Mouse (Mus musculus) thymus, adult 2 months (tissue): ENCODE measurements around the gene Bahcc1. TPM values are rescaled to one million over a fixed set of nuclear protein-coding genes. Genes with fewer than 3 reads are reported as not detected.

Experiments used
- DNase-seq: peaks from one replicate; pipeline ENCODE4 v3.0.0; 2021
- H3K27ac ChIP-seq: fragments of 200-500 bp; 2 replicates; pipeline ENCODE4 v1.5.1; 2012; ENCODE audit warnings: low read length, control low read depth; ENCODE audit not compliant: control insufficient read depth, insufficient read depth
- H3K27me3 ChIP-seq: fragments of 200-500 bp; 2 replicates; pipeline ENCODE4 v1.6.1; 2012; ENCODE audit warnings: mild to moderate bottlenecking, low read length, moderate library complexity, mixed read lengths; ENCODE audit not compliant: control insufficient read depth, insufficient read depth
- H3K36me3 ChIP-seq: fragments of 200-500 bp; 2 replicates; pipeline ENCODE4 v1.6.1; 2012; ENCODE audit warnings: mild to moderate bottlenecking, low read length, moderate library complexity; ENCODE audit not compliant: control insufficient read depth, insufficient read depth
- H3K4me1 ChIP-seq: fragments of 200-500 bp; replicated peaks from 2 replicates; pipeline ENCODE4 v1.6.1; 2012; ENCODE audit warnings: low read length; ENCODE audit not compliant: control insufficient read depth, insufficient read depth
- H3K4me3 ChIP-seq: fragments of 200-500 bp; 2 replicates; pipeline ENCODE4 v1.5.1; 2012; ENCODE audit warnings: mild to moderate bottlenecking, low read length, control low read depth, moderate library complexity; ENCODE audit not compliant: control insufficient read depth, insufficient read depth
- CTCF ChIP-seq: fragments of 200-500 bp; IDR thresholded peaks from 2 replicates; pipeline ENCODE4 v1.5.1; 2012; ENCODE audit warnings: mild to moderate bottlenecking, control low read depth, low read length, moderate library complexity, borderline replicate concordance; ENCODE audit not compliant: control insufficient read depth, poor library complexity, insufficient read depth; ENCODE audit errors: extremely low read depth
- POLR2A ChIP-seq: fragments of 200-500 bp; IDR thresholded peaks from 2 replicates; pipeline ENCODE4 v1.6.1; 2012; ENCODE audit warnings: mild to moderate bottlenecking, low read length, control low read depth, moderate library complexity; ENCODE audit not compliant: control insufficient read depth, poor library complexity, insufficient read depth; ENCODE audit errors: extremely low read depth
- WGBS: fragments of 180-500 bp; shearing (Covaris S2); methylation state at CpG from one replicate; pipeline ENCODE4 v1.1.7; 2018; 5-methylcytosine and 5-hydroxymethylcytosine counted together
- polyA plus RNA-seq: library from polyadenylated mRNA; depleted of rRNA; stranded (reverse); fragments of >200 nt; gene quantifications from 2 replicates; pipeline ENCODE4 v1.2.3, GENCODE M21; 2012

The Bahcc1 gene
- polyA plus RNA-seq, 1 experiment = 11.0 TPM

DNA sequence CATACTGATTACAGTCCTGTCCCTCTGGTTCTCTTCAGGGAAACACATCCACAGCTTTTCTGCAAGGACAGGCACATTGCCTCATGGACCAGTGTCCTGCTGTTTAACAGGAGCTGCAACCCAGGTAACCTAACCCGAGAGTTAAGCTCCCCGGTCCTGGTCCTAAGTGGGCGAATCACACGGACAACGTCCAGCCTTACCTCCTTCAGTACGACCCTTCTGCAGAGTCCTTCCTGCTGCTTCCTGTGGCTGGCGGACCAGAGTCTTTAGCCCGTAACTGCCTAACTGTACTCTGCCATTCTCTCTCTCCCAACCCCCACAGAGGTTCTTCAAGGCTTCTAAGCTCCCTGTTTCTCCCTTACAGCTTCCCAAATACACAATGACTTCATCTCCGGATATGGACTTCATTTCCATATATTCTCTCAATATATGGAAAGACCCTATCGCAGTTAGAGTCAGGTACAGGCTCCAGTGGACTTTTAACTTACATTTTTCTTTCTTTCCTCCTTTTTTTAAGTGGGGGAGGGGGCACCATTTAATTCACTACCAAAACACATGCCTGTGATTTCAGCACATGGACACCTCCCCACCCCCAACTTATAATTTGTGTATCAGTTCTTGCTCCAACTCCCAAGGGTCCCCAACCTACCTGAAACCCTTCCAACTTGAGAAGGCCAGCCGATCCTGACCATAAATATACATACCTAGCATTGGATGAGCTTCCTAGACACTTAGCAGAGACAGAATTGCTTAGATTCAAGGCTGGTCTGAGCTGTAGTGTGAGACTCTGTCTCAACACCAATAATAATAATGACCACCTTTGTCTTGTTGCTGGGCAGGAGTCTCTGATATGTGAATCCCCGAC lies 11.6 kb upstream of the Bahcc1 start:
- TF ChIP-seq POLR2A = no peak
- TF ChIP-seq CTCF = no peak
- DNase-seq = no peak
- WGBS = 72% methylated on average over 12 of the region's 12 CpGs
- Histone ChIP-seq H3K4me3 (no peak overlapping the region), H3K27me3 (no peaks in the 10 kb centered on the region; the same call in 1 of the 2 replicates), H3K27ac (no peak overlapping the region), H3K4me1 (peaks cover 9% of the 10 kb centered on the region), H3K36me3 (no peaks in the 10 kb centered on the region)

DNA sequence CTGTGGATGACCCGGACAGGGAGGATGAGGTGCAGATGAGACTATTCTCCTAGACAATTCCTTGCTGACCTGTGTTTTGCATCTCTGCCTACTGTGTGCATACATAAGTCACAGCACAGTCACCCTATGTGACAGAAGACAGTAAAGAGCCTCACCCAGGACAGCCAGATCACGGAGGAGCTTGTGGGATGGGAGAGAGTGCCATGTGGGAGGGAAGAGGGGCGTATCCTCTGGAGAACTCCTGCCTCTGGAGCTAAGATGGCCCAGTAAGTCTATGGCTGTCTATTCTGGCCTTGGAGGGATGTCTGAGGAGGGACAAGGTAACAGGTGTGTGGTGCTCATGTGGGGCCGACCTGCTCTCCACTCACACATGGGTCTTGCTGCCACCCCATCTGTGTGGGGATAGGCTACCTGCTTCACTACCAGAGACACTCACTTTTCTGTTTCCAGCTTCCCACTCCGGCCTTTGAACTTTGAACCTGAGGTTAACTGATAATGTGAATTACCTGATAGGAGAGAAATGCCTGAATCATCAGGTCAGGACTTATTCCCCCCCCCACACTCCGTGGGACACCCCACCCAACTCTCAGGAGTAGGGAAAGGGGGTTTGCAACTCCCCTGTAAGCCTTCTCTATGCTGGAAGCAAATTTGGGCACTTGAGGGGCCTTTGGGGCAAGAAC lies 10.2 kb upstream of the Bahcc1 start:
- Histone ChIP-seq H3K4me1 (peaks cover 22% of the 10 kb centered on the region), H3K27ac (no peak overlapping the region), H3K36me3 (no peaks in the 10 kb centered on the region), H3K4me3 (no peak overlapping the region), H3K27me3 (no peaks in the 10 kb centered on the region; the same call in 1 of the 2 replicates)
- TF ChIP-seq CTCF (no peak), POLR2A (no peak)
- 96% methylated on average over 6 of the region's 6 CpGs for WGBS
- DNase-seq = no peak

DNA sequence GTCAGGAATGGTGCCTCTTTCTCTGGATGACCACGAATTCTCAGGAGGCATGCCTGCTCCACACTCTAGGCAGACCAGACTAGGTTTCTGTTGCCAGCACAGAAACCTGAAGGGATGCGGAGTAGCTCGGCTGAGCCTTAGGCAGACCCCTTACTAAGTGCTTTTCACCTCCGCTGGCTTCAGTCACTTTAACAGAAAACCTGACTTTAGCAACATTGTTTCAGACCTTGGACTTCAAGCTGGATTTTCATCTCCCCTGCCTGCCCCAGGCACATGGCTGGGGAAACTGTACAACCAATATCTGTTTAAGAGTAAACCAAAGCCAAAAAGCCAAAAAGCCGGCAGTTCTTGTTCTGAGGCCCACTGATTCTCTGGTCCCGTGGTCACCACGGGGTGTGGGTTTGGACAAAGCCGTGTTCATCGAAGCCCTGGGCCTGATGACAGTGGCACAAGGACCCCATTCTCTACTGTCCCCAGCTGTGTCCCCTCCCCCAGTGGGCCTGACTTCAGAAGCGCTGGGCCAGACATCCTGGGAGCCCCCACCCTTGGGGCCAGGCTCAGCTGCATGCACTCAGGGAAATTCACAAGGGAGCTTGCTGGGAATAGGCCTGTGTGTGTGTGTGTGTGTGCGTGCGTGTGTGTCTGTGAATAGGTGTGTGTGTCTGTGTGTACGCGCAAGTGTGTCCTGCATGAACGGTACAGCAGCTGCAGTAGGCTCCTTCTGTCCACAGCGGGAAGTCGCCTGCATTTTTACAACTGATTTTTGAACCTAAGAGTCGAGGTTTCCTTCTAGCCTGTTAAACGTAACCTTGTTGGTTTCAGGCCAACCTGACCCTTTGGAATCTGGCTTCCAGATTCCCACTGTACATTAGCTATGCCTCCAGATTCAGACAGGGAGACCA lies 8.9 kb upstream of the Bahcc1 start:
- no peak overlapping the region for H3K4me3 ChIP-seq
- TF ChIP-seq POLR2A = no peak
- TF ChIP-seq CTCF = no peak
- H3K4me1 ChIP-seq = peaks cover 33% of the 10 kb centered on the region
- 86% methylated on average over 19 of the region's 19 CpGs for WGBS
- no peaks in the 10 kb centered on the region; the same call in 1 of the 2 replicates for H3K27me3 ChIP-seq
- H3K27ac ChIP-seq = no peak overlapping the region
- no peak for DNase-seq
- H3K36me3 ChIP-seq = no peaks in the 10 kb centered on the region

DNA sequence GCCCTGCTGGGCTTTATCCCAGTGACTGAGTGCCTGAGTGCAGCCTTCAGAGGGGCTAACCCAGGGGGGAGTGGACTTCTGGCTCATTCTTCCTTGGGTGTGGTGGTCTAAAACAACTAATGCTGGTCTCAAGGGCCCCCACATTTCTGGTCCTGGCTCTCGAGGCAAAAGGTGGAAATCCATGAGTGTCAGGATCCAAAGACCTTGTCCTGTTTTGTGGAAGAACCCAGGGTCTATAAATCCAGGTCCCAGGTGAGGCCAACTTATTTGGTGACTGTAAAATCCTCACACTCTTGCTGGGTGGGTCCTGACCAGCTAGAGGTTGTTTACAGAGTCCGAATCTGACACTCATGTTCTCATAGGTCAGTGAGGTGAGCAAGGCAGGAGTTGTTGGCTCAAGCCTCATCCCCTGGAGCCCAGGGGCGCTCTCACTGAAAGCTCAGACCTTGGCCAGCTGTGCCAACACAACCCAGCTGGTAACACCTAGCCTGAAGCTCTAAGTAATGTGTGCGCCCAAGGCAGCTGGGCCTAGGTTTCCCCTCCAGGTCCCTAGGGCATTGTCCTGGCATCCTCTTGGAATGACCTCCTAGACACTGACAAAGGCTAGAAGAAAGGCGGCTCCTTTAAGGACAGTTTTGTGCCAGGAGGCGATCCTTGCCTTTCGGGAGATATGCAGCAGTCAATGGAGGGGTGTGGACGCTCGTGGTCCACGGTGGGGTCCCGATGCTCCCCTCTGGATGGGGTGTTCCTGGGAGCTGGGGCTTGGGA lies 8.1 kb upstream of the Bahcc1 start:
- TF ChIP-seq POLR2A = no peak
- H3K36me3 ChIP-seq = no peaks in the 10 kb centered on the region
- H3K4me1 ChIP-seq = peaks cover 33% of the 10 kb centered on the region
- no peak overlapping the region for H3K27ac ChIP-seq
- H3K4me3 ChIP-seq = no peak overlapping the region
- DNase-seq = no peak
- WGBS = 62% methylated on average over 11 of the region's 11 CpGs
- no peaks in the 10 kb centered on the region; the same call in 1 of the 2 replicates for H3K27me3 ChIP-seq

DNA sequence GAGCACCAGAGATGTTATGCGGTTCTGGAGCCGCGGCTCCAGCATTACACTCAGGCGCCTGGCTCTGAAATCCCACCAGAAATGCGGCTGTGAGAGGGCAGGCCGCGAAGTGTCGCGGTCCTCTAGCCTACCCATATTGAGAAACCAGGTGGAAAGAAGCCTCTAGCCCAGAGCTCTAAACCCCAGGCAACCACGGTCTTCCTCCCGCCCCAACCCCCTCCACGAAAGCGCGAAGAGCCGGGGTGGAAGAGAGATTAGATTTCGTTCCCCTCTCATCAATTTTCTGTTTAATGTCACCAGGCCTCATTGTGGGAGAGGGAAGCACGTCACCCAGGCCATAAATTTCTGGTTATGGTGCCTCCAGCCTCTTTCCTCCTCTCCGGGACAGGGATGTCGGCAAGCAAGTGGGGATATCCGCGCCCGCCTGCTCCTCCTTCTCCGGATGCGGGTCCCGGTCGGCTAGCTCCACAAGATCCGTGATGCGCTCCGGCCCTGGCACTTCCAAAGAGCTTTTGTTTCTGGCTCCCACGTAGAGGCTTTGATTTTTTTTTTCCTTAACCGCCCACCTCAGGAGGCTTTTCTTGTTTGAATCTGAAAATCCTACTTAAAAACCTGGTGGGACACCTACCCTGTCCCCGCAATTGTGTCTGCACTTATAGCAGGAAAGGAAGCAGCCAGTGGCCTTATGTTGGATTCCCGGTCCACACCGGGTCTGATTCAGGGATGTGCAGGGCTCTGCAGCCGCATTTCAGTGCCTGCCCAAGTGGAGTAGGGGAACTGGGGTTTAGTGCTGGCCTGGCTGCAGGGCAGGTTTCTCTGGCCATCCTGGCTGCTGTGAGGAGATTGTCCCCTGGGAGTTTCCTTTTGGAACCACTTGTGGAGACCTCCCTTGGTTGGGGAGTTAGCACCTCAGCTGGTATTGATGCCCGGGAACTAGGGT lies 7.2 kb upstream of the Bahcc1 start:
- H3K27ac ChIP-seq = no peak overlapping the region
- TF ChIP-seq POLR2A = no peak
- TF ChIP-seq CTCF = no peak
- whole genome bisulfite sequencing = 36% methylated on average over 36 of the region's 36 CpGs
- peaks cover 40% of the 10 kb centered on the region for H3K4me1 ChIP-seq
- no peak for DNase-seq
- H3K36me3 ChIP-seq = no peaks in the 10 kb centered on the region
- no peaks in the 10 kb centered on the region; the same call in 1 of the 2 replicates for H3K27me3 ChIP-seq
- H3K4me3 ChIP-seq = no peak overlapping the region
